Mouse (Mus musculus) naive thymus-derived CD4-positive, alpha-beta T cell, adult 2 months (primary cell): Measurements from ENCODE around the gene Rfc2.
A peak's percentile ranks its signal among the peaks of the same experiment; 100 is the strongest.

Experiments
- DNase-seq: peaks from one replicate; pipeline ENCODE4 v3.0.0-alpha.2; 2011; ENCODE audit warnings: low read depth

Rfc2 gene

DNA sequence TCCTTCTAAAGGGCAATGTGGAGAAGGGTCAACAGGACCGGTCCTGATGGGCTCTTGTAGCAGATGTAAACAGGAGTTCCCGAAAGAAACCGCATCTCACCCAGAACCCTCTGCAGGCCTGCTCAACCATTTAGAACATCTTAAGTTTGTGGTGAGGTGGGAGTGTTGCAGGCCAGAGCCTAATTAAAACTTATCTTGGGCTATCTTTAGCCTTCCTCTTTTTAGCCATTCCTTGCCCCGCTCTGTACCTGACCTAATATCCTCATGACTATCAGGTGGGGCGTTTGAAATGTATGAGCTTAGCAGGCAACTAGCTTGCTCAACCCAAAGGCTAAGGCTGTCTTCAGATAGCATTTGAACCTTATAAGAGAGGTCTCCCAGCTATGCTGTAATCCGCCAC is 15.5 kb upstream of the Rfc2 start:
- no peak for DNase-seq

DNA sequence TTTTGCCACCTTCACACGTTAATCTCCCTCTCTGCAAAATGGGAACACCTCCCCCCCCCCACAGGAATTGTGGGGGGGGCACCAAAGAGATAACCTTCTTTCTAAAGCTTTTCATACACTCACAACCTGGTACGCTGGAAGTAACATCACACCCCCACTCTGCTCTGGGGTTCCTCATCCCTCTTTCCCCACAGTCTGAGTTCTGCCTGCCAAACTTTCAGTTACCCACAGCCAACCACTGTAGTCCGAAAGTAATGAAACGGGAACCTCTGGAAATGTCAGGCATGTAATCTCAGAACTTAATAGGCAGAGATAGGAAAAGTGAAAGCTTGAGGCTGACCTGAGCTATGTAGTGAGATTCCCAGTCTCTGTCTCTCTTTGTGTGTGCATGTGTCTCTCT is 13.7 kb upstream of the Rfc2 start:
- DNase-seq, result no peak

DNA sequence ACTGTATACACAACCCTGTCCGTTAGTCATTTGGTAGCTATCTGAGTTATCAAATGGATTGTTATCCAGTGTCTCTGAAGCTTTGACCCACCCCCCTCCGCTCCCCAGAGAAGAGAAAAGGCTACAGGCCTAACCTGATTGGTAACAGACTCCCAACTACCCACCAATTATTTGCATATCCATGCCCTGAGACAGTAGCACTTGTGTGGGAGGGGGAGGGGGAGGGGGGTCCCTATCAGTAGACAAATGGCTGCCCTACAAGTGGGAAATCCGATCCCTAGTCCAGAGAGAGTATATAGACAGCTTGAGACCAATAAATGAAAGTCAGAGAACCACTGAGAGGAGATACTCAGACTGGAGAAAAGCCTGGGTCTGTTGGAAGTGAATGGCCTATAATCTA is 13.1 kb upstream of the Rfc2 start:
- no peak for DNase-seq

DNA sequence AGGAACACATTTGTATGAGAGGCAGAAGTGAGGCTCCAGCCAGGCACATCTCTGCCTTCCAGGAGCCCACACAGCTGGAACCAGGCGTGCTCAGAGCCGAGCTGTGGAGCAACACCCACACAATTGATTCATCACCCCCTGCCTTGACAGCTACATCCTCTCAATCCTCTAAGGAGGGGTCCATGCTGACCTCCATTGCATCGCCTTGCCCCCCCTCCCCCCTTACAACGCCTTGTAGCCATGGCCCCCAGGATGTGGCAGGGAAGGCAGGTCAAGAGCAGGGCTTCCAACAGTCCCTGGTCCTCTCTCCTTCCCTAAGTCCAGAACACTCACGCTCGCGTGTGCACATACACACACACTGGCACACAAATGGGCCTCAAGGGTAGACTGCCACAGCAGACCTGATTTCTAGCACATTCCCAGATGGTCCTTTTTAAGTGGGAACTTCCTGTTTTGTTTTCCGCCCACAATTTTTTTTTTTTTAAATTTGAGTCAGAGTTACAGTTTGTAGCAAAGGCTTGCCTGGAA is 12.1 kb upstream of the Rfc2 start:
- no peak for DNase-seq

DNA sequence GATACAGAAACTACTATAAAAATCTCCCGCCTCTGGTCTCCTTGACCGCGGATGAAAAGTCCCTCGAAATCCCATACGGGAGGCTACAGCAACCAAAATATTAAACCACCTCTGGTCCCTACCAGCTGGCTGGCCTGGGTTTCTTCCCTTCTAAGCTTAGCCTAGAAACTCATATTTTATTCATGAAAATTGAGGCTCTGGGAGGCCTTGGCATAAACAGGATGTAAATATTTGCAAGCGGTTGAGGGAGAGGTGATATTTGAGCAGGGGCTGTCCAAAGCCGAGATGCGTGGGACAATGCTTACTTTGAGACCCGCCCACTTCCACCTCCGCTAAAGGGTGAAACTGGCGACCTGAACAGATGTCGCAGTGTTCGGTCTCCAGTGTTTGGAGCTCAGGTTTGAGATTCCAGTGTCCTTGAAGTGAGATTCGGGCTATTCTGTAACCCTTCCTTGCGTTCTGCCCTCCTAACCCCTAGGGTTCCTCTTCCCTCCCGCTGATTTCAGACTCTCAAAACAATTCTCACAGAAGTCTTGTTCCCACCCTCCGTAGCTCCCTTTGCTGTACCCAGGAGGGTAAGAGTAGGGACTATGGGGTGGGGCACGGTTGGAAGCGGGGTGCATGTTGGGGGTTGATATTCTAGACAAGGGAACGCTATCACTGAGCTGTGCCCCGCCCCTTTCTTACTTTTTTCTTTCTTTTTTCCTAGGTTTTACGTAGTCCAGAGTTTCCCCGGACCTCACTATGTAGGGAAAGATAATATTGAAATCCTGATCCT is 9.2 kb upstream of the Rfc2 start:
- peak; percentile 71 for DNase-seq

DNA sequence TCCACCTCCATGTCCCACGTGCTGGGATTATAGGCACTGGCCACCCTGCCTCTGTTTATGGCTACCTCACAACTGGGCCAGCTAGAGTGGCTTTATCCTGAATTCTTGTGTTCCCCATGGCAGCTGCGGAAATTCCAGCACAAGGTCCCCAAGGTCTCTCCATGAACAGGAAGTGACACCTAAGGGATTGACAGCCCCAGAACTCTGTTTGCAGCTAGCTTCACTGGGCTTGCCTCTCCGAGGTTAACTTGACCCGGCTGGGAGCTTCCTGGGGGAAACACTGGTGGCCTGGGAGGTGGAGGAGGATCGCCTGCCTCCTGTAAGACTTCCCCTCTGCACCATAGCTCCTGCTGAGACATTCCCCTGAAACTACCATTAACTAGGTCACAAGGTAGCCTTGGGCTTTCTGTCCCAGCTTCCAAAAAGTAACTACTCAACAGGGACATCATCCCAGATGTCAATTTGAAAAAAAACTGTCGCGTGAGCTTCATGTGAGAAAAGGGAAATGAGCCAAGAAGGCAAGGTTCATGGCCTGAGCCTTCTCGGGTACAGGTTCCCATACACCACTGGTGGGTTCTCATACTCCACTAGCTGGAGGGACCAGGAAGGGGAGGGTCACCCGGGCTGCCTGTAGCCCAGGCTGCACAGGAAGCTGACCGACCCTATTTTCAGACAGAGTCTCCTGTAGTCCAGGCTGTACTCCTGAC is 8.5 kb upstream of the Rfc2 start:
- no peak for DNase-seq

DNA sequence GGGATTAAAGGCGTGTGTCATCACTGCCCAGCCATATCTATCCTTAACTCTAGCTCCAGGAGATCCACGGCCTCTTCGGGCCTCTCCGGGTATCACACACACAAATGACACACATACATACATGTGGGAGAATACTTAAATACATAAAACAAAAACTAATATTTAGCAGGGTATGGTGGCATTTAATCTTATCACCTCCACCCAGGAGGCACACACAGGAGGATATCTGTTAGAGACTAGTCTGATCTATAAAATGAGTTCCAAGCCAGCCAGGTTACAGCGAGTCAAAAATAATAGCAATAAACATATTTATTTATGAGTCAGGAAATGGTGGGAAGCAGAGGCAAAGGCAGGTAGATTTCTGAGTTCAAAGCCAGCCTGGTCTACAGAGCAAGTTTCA is 5.3 kb upstream of the Rfc2 start:
- no peak for DNase-seq

DNA sequence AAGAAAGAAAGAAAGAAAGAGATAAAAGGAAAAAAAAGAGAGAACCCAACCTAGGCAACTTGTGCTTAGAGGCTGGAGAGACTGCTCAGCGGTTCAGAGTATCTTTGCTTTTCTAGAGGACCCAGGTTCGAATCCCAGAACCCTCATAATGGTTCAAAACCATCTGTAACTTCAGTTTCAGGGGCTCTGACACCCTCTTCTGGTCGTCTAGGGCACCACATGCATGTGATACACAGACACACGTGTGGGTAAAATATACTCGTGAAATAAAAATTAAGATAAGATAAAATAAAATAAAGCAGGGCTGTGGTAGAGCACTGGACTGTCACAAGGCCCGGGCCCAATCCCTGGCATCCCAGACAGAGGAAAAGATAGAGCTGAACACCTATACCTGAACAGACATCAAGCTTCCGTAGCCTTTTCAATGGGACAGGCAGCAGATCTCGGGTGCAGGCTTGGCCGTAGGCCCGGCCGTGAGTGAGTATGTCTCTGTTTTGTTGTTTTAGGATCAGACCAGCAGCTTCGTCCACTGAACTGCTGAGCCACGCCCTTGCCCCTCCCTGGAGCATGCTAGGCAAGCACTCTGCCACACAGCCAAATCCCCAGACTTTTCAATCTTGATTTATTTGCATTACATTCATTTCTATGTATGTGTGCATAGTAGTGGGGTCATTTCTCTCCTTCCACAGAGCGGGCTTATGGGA is 4.5 kb upstream of the Rfc2 start:
- no peak for DNase-seq

DNA sequence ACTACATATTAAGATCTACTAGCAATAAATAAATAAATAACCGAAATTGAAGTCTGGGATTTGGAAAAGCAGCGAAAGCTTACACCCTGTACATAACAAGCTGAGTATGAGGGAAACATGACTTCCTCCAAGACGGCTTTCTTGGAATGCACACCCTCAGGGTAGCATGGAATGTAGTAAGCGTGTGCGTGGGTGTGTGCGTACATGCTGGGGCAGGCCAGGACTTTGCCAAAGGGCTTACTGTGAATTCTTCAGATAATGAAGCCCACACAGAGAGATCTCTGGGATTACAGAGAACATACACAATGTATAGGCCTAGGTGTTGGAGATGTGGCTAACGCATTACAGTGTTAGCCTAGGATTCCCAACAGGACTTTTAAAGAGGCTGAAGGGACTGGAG is 3.6 kb upstream of the Rfc2 start:
- no peak for DNase-seq

DNA sequence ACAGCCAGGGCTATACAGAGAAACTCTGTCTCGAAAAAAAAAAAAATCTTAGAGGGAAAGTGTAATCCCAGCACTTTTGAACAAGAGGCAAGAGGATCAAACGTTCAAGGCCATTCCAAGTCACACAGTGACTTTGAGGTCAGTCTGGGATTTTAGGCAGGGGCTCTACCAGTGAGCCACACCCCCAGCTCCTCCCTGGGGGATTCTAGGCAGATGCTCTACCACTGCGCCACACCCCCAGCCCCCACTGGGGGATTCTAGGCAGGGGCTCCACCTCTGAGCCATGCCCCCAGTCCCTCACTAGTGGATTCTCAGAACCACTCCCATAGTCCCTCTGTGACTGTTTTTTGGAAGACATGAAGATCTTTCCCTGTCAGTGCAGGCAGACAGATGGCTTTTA is 2.0 kb upstream of the Rfc2 start:
- no peak for DNase-seq

DNA sequence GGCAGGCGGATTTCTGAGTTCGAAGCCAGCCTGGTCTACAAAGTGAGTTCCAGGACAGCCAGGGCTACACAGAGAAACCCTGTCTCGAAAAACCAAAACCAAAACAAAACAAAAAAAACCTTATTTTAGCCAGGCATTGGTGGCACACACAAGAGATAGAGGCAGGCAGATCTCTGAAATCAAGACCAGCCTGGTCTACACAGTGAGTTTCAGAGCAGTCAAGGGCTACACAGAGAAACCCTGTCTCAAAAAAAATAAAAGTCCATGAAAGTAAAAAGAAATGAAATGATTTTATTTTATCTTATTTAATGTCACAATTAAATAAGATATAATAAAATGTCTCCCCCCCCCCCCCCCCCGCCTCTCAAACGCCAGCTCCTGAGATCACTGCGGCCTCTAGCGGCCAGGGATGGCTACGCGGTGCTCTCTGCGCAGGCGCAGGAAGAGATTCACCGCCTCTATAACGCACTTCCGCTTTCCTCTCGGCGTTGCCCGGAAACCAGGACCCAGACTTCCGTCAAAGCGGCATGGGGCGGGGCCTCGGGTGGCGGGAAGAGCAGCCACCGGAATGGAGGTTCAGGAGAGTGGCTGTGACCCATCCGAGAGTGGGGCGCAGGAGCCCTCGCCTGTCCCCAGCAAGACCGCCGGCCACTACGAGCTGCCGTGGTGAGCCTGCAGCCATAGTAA is 1.2 kb downstream of the Rfc2 start:
- DNase-seq, result peak; percentile 99

DNA sequence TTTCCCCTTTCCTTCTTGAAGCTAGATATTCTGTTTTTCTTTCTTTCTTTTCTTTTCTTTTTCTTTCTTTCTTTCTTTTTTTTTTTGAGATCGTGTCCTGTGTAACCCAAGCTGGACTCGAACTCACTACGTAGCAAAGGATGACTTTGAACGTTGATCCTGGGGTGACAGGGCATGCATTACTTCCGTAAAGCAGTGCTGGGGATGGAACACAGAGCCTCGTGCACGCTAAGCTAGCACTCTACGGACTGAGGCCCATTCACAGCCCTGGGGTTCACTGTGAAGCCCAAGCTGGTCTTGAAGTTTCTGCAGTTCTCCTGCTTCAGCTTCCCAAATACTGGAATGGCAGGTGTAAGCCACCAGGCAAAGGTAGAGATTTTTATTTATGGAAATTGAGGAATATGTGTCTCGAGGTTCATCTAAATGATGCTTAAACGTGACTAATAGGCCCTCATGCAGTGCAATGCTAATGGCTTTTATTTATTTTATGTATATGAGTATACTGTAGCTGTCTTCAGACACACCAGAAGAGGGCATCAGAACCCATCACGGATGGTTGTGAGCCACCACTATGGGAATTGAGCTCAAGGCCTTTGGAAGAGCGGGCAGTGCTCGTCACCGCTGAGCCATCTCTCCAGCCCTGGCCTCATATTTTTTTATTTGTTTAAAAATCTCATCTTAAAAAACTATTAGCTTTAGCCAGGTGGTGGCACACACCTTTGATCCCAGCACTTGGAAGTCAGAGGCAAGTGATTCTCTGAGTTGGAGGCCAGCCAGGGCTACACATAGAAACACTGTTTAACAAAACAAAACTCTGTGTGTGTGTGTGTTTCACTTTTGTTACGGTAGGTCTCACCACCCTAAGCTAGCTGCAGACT is 2.1 kb downstream of the Rfc2 start:
- no peak for DNase-seq

DNA sequence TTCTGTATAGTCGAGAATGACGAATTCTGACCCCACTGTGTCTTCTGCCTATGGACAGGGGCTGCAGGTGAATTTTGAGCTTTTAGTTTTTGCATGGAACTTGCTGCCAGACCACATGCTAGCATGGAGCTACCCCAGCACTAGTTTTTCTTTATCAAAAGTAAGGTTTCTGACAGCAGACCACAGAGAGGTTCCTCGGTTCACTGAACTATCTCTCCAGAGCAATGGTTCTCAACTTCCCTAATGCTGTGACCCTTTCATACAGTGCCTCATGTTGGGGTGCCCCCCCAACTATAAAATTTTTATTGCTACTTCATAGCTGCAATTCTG is 2.7 kb downstream of the Rfc2 start:
- no peak for DNase-seq

DNA sequence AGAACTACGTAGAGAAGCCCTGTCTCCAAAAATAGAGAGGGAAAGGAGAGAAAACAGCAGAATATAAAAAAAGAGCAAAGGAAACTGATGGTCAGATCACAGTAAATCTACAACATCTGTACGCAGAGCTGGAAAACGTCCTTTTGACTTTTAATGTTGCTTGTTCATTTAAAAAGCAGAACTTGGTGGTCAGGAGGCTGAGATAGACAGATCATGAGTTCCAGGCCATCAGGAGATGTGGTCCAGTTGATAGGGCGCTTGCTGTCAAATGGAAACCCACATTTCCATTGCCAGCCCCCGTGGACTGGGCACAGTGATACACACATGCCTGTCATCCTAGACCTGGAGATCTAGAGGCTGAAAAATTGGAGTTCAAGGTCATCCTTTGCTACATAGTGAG is 3.6 kb downstream of the Rfc2 start:
- DNase-seq, result no peak

DNA sequence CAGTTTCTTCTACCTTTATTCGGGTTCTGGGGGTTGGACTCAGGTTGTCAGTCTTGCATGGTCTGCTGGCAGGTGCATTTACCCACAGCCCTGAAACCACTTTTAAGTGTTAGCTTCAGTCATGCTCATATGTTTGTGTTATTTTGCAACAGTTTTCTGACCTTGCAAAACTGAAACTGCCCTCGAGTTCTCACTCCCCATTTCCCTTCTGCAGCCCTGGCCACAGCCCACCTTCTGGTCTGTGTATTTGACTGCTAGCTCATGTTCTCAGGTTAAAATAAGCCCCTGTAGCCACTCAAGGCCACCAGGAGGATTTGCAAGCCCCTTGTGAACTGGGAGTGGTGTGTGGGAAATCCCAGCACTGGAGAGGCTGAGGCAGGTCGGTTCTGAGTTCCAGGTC is 8.7 kb downstream of the Rfc2 start:
- DNase-seq, result no peak

DNA sequence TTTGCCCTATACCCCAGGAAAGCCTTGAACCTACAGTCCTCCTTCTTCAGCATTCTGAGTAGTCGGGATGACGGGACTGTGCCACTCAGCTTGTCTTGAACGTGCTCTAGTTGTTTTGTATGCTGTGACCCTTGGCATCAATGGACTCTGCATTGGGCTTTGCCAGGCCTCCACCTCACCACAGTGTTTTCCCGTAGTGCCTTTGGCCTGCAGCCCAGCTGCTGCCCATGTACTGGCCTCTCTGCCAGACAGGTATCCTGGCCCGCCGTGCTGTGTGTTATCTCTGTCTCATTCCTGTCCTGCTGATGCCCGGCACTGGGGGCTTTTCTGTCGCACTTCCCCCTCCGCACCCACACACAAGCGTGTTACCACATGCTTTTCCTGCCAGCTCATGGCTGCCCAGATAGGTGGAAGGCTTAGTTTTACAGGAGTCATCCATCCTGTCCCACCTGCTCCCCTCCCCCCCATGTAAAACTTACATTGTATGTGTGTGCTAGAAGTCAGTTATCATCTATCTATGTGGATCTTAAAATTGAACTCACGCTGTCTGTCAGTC is 10.9 kb downstream of the Rfc2 start:
- no peak for DNase-seq

DNA sequence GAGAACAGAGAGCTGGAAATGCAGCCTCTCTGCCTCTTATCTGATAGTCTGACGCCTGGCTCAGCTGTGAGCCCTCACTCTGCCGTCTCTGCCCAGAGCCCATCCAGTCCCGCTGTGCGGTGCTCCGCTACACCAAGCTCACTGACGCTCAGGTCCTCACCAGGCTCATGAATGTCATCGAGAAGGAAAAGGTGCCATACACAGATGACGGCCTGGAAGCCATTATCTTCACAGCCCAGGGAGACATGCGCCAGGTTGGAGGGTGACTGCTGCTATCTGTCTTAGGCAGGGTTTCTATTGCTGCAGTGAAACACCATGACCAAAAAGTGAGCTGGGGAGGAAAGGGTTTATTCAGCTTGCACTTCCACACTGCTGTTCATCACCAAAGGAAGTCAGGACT is 11.9 kb downstream of the Rfc2 start:
- no peak for DNase-seq

DNA sequence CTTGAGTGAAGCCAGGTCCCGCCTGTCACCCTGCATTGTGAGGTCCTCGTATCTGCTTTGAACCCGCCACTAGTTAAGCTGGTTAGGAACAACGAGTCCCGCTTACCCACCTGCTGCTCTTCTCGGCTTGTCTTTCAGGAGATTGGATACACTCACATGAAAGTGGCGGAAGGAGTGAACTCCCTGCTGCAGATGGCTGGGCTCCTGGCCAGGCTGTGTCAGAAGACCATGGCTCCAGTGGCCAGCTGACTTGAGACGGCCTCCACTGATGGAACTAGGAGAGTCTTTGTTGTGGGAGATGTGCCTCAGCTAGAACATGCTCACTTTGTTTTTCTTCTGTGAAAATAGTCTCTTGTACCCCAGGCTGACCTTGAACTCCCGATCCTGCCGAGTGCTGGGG is 16.5 kb downstream of the Rfc2 start:
- DNase-seq, result no peak

DNA sequence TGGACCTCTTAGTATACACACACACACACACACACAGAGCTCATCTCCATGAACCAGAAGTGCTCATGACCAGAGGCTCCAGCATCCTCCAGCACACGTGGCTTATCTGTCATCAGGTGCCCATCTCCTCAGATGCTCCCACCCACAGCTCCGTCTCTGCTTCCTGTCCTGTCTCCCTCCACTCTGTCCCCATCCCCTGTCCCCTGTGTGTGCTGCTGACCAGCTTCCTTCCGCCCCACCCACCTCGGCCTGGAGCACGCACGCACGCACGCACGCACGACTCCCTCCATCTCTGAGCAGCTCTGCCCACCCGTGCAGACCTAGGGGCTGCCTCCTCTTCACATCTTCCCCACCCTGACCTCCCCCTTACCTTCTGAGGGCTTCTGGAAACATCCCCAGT is 23.2 kb downstream of the Rfc2 start:
- no peak for DNase-seq

DNA sequence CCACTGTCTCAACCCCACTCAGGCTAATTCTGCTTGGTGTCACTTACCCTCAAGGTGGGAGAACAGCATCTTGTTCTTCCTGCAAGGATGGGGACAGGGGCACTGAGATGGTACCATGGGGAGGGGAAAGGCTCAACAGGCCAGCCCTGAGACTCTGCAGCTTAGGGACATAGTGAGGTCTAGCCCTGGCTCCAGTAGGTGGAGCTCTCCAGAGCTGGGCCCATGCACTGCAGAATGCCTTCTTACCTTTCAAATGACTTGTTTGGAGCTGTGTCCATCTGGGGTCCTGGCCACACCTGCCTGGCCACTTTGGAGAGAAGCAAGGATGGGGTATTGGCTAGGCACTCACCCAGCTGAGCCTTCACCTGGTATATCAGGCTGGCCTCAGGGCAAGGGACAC is 25.1 kb downstream of the Rfc2 start:
- DNase-seq, result no peak

DNA sequence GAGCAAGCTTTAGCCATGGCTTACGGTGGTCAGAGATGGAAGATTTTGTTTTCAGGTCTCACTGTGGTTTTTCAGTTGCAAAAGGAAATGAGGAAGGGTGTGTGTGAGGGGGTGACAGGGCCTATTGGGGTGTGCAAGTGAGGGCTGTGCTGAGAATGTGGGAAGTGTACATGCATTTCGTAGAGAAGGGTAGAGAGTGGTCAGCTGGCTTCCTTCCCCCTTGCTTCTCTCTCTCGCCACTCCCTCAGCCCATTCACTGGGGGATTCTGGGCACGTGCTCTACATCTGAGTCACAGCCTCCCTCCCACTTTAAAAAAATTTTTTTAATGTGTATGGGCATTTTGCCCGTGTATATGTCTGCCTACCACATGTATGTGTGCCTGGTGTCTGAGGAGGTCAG is 26.0 kb downstream of the Rfc2 start:
- no peak for DNase-seq
